Mouse (Mus musculus) limb, embryonic 12.5 days (tissue): Measurements from ENCODE around the gene Serpinb6a. TPM values are rescaled to one million over a fixed set of nuclear protein-coding genes. Genes with fewer than 3 reads are reported as not detected.
"Not testable (repeated sequence)": the region's sequence is repeated elsewhere in the genome, so short reads cannot be mapped to it uniquely, and the experiment has no call there.

Source experiments
- ATAC-seq: fragments of 200-750 bp; cut with Nextera tagmentation; 2 replicates; pipeline ENCODE4 v1.8.0; 2017; ENCODE audit warnings: low read depth, moderate TSS enrichment; ENCODE audit not compliant: insufficient number of reproducible peaks, insufficient read depth, low FRiP score, low TSS enrichment
- H3K27ac ChIP-seq: fragments of 300-500 bp; sonication (generic); 2 replicates; pipeline ENCODE4 v1.5.1; 2016; ENCODE audit warnings: mild to moderate bottlenecking, moderate library complexity
- H3K27me3 ChIP-seq: fragments of 300-500 bp; sonication (generic); 2 replicates; pipeline ENCODE4 v1.6.1; 2016; ENCODE audit warnings: mild to moderate bottlenecking, moderate library complexity
- H3K36me3 ChIP-seq: fragments of 300-500 bp; sonication (generic); 2 replicates; pipeline ENCODE4 v1.6.1; 2016; ENCODE audit warnings: mild to moderate bottlenecking, moderate library complexity
- H3K4me1 ChIP-seq: fragments of 300-500 bp; sonication (generic); replicated peaks from 2 replicates; pipeline ENCODE4 v1.6.1; 2016
- H3K4me2 ChIP-seq: fragments of 300-500 bp; sonication (generic); 2 replicates; pipeline ENCODE4 v1.6.1; 2016; ENCODE audit warnings: mild to moderate bottlenecking, moderate library complexity
- H3K4me3 ChIP-seq: fragments of 300-500 bp; sonication (generic); replicated peaks from 2 replicates; pipeline ENCODE4 v1.5.1; 2016; ENCODE audit warnings: mild to moderate bottlenecking
- H3K9ac ChIP-seq: fragments of 300-500 bp; sonication (generic); replicated peaks from 2 replicates; pipeline ENCODE4 v1.6.1; 2016; ENCODE audit warnings: mild to moderate bottlenecking, moderate library complexity
- H3K9me3 ChIP-seq: fragments of 300-500 bp; sonication (generic); 2 replicates; pipeline ENCODE4 v1.6.1; 2016; ENCODE audit warnings: mild to moderate bottlenecking, moderate library complexity
- WGBS: fragments of 180-500 bp; shearing (Covaris S2); methylation state at CpG from one replicate; pipeline ENCODE4 v1.1.7; 2016; 5-methylcytosine and 5-hydroxymethylcytosine counted together
- polyA plus RNA-seq: library from polyadenylated mRNA; unstranded; fragments of >200 nt; fragmentation: Nextera tagmentation; extraction: Ambion mirVana; gene quantifications from 2 replicates; pipeline ENCODE4 v1.2.1, GENCODE M21; 2016

Gene Serpinb6a
- polyA plus RNA-seq, 1 experiment from 2014 or later, result 55.4 TPM

- H3K9ac ChIP-seq, result no peak overlapping the region
- no peaks in the 10 kb centered on the region for H3K9me3 ChIP-seq
- no peaks in the 10 kb centered on the region for H3K4me1 ChIP-seq
- H3K4me2 ChIP-seq, result no peak overlapping the region
- H3K4me3 ChIP-seq, result no peak overlapping the region
- no peak for ATAC-seq
- H3K27me3 ChIP-seq, result no peaks in the 10 kb centered on the region
- H3K36me3 ChIP-seq, result no peaks in the 10 kb centered on the region
- 89% methylated on average over 5 of the region's 5 CpGs for WGBS
- H3K27ac ChIP-seq, result no peak overlapping the region
These were observed 61.2 kb downstream of the Serpinb6a start for GRCm38 (mm10) chr13:33941288-33941808.

- not testable (repeated sequence) for H3K27ac ChIP-seq, H3K4me2 ChIP-seq, H3K9ac ChIP-seq, H3K27me3 ChIP-seq, H3K36me3 ChIP-seq, H3K9me3 ChIP-seq, H3K4me3 ChIP-seq, ATAC-seq
- 0 out of 2 replicates have a peak, but pooled peaks cover 11% of the 10 kb centered on the region for H3K4me1 ChIP-seq
These were observed 65.0 kb downstream of the Serpinb6a start for GRCm38 (mm10) chr13:33937587-33937986.

GRCm38 (mm10) chr13:33937151-33937550 is 65.4 kb downstream of the Serpinb6a start:
- WGBS, result 86% methylated on average over 5 of the region's 5 CpGs
- 0 out of 2 replicates have a peak, but pooled peaks cover 11% of the 10 kb centered on the region for H3K4me1 ChIP-seq
- H3K4me2 ChIP-seq, result no peak overlapping the region
- no peak for ATAC-seq
- H3K27me3 ChIP-seq, result no peaks in the 10 kb centered on the region
- H3K9ac ChIP-seq, result no peak overlapping the region
- no peaks in the 10 kb centered on the region for H3K9me3 ChIP-seq
- no peak overlapping the region for H3K4me3 ChIP-seq
- no peak overlapping the region for H3K27ac ChIP-seq
- no peaks in the 10 kb centered on the region for H3K36me3 ChIP-seq

GRCm38 (mm10) chr13:33935465-33936181 is 67.0 kb downstream of the Serpinb6a start:
- no peaks in the 10 kb centered on the region for H3K9me3 ChIP-seq
- H3K27me3 ChIP-seq, result no peaks in the 10 kb centered on the region
- 0 out of 2 replicates have a peak, but pooled peaks cover 11% of the 10 kb centered on the region for H3K4me1 ChIP-seq
- peak overlapping the region; percentile 80 for H3K9ac ChIP-seq
- H3K27ac ChIP-seq, result no peak overlapping the region
- peak; percentile 81 for ATAC-seq
- under 1% methylated on average over 44 of the region's 44 CpGs for WGBS
- no peaks in the 10 kb centered on the region for H3K36me3 ChIP-seq
- peak overlapping the region; percentile 69 for H3K4me3 ChIP-seq
- peak overlapping the region; percentile 88 for H3K4me2 ChIP-seq

- Histone ChIP-seq H3K27ac (no peak overlapping the region), H3K9me3 (no peaks in the 10 kb centered on the region), H3K9ac (no peak overlapping the region), H3K36me3 (0 out of 2 replicates have a peak, but pooled peaks cover 6% of the 10 kb centered on the region), H3K4me1 (0 out of 2 replicates have a peak, but pooled peaks cover 11% of the 10 kb centered on the region), H3K4me2 (peak overlapping the region; percentile 88), H3K4me3 (no peak overlapping the region), H3K27me3 (no peaks in the 10 kb centered on the region)
- 72% methylated on average over 6 of the region's 6 CpGs for WGBS
- ATAC-seq, result no peak
These were observed 67.9 kb downstream of the Serpinb6a start for GRCm38 (mm10) chr13:33934743-33935142.

- Histone ChIP-seq H3K27ac (no peak overlapping the region), H3K4me3 (no peak overlapping the region), H3K27me3 (no peaks in the 10 kb centered on the region), H3K36me3 (0 out of 2 replicates have a peak, but pooled peaks cover 10% of the 10 kb centered on the region), H3K9ac (no peak overlapping the region), H3K9me3 (no peaks in the 10 kb centered on the region), H3K4me2 (no peak overlapping the region), H3K4me1 (0 out of 2 replicates have a peak, but pooled peaks cover 7% of the 10 kb centered on the region)
- ATAC-seq, result no peak
- 82% methylated on average over 3 of the region's 3 CpGs for WGBS
These were observed 71.7 kb downstream of the Serpinb6a start for GRCm38 (mm10) chr13:33930912-33931311.

- Histone ChIP-seq H3K27me3 (no peaks in the 10 kb centered on the region), H3K4me2 (no peak overlapping the region), H3K9ac (no peak overlapping the region), H3K4me3 (no peak overlapping the region), H3K9me3 (no peaks in the 10 kb centered on the region), H3K27ac (no peak overlapping the region), H3K4me1 (0 out of 2 replicates have a peak, but pooled peaks cover 6% of the 10 kb centered on the region), H3K36me3 (0 out of 2 replicates have a peak, but pooled peaks cover 10% of the 10 kb centered on the region)
- no peak for ATAC-seq
- WGBS, result 76% methylated on average over 2 of the region's 2 CpGs
These were observed 72.3 kb downstream of the Serpinb6a start for GRCm38 (mm10) chr13:33930281-33930680.

GRCm38 (mm10) chr13:33921699-33922098 is 80.9 kb downstream of the Serpinb6a start:
- Histone ChIP-seq H3K9ac (no peak overlapping the region), H3K36me3 (peaks cover 52% of the 10 kb centered on the region), H3K4me2 (no peak overlapping the region), H3K4me3 (no peak overlapping the region), H3K27me3 (no peaks in the 10 kb centered on the region), H3K4me1 (no peaks in the 10 kb centered on the region), H3K27ac (no peak overlapping the region), H3K9me3 (no peaks in the 10 kb centered on the region)
- 86% methylated on average over 5 of the region's 5 CpGs for WGBS
- no peak for ATAC-seq

- H3K9ac ChIP-seq, result no peak overlapping the region
- peaks cover 52% of the 10 kb centered on the region for H3K36me3 ChIP-seq
These were observed 81.6 kb downstream of the Serpinb6a start for GRCm38 (mm10) chr13:33921041-33921440.

GRCm38 (mm10) chr13:33906821-33907220 is 95.8 kb downstream of the Serpinb6a start:
- no peak overlapping the region for H3K4me3 ChIP-seq
- no peaks in the 10 kb centered on the region for H3K4me1 ChIP-seq
- no peak overlapping the region for H3K9ac ChIP-seq
- ATAC-seq, result no peak
- no peaks in the 10 kb centered on the region for H3K27me3 ChIP-seq
- WGBS, result 74% methylated on average over 3 of the region's 3 CpGs
- no peaks in the 10 kb centered on the region for H3K36me3 ChIP-seq
- no peak overlapping the region for H3K4me2 ChIP-seq
- no peaks in the 10 kb centered on the region for H3K9me3 ChIP-seq
- no peak overlapping the region for H3K27ac ChIP-seq

More at GRCm38 (mm10) chr13:33921041-33921440, 81.6 kb downstream of the Serpinb6a start:
- Histone ChIP-seq H3K4me3 (no peak overlapping the region), H3K9me3 (no peaks in the 10 kb centered on the region), H3K4me1 (no peaks in the 10 kb centered on the region), H3K27me3 (no peaks in the 10 kb centered on the region), H3K4me2 (no peak overlapping the region), H3K27ac (no peak overlapping the region)
- 94% methylated on average over 6 of the region's 6 CpGs for WGBS
- ATAC-seq, result no peak

GRCm38 (mm10) chr13:33905176-33905954 is 97.2 kb downstream of the Serpinb6a start, which contains the start of gene Serpinb6c:
Gene Serpinb6c, minus strand, starts transcription at chr13:33905708.
- no peak within 1 kb of the TSS for H3K4me2 ChIP-seq
- H3K9ac ChIP-seq, result no peak within 1 kb of the TSS
- no peaks in the 10 kb centered on the region for H3K36me3 ChIP-seq
- no peak within 1 kb of the TSS for H3K27ac ChIP-seq
- no peak for ATAC-seq
- WGBS, result 76% methylated on average over 18 of the region's 18 CpGs
- no peaks in the 10 kb centered on the region for H3K9me3 ChIP-seq
- H3K4me3 ChIP-seq, result no peak within 1 kb of the TSS
- H3K4me1 ChIP-seq, result no peaks in the 10 kb centered on the region
- H3K27me3 ChIP-seq, result no peaks in the 10 kb centered on the region
